Mouse (Mus musculus) gastrocnemius, adult 2 months (tissue): ENCODE results near the gene Rad23b. TPM values are rescaled to one million over a fixed set of nuclear protein-coding genes. Genes with fewer than 3 reads are reported as not detected.

Source experiments
- DNase-seq: peaks from one replicate; pipeline ENCODE4 v3.0.0; 2022
- H3K27ac ChIP-seq: fragments of 200-600 bp; 2 replicates; pipeline ENCODE4 v1.8.1; 2022; ENCODE audit warnings: mild to moderate bottlenecking
- H3K4me3 ChIP-seq: fragments of 200-600 bp; 2 replicates; pipeline ENCODE4 v1.8.1; 2022; ENCODE audit warnings: mild to moderate bottlenecking, moderate library complexity
- CTCF ChIP-seq: fragments of 200-600 bp; IDR thresholded peaks from 2 replicates; pipeline ENCODE4 v1.8.1; 2022; ENCODE audit warnings: antibody characterized with exemption, mild to moderate bottlenecking, moderate library complexity
- intact Hi-C: fragments of 180-260 bp; cut with DNase I; formaldehyde crosslinking; loops from one replicate; pipeline ENCODE4 v1.15.1; 2025
- total RNA-seq, 2 experiments: library from RNA; stranded (reverse); gene quantifications; 2 replicates each; pipeline ENCODE4 v1.2.3; 2021

Rad23b gene
- total RNA-seq, 2 experiments from 2014 or later = 112 to 134 TPM

DNA sequence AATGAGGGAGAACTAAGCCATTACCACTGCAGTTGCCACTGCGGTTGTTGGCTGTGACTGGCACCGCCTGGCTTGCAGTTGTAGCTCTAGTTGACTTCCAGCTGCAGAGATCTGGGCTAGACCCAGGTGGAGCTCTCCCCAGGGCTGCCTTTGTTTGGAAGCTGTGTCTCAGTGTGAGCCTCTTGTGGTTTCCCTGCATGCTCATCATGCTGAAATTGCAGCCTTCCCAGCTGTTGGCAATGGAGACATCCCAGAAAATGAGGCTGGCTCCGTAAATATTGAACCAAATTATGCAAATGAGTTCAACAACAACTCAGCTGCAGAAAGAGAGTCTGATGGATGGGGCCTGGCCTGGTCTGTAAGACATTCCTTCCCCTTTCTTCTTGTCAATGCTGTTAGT, 66.0 kb downstream of the Rad23b start:
- peak; percentile 27 for DNase-seq
- no peak for TF ChIP-seq CTCF
- Histone ChIP-seq H3K27ac (no peak overlapping the region), H3K4me3 (no peak overlapping the region)
- intact Hi-C loops = no loop called here

DNA sequence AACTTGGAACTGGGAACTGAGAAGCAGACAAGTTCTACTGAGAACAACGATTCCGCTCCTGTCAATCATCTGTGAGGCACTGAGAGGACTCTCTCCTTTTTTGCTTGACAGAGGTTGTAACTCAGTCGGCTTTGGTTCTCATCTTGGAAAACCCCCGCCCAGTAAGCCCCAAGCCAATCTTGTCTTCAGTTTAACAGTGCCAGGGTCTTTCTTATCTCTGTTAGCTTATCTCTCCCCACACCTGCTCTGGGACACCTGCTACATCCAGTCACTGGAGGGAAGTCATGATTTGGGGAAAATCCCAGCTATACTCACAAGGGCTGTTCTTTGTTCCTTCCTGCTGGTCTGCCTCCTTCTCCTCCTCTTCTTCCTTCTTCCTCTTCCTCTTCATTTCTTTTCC, 76.4 kb downstream of the Rad23b start:
- intact Hi-C loops = no loop called here
- Histone ChIP-seq H3K27ac (no peak overlapping the region), H3K4me3 (no peak overlapping the region)
- no peak for TF ChIP-seq CTCF
- DNase-seq = no peak

Other genes starting within 250 kb of the Rad23b start
- gene Klf4, start 182.4 kb downstream of the Rad23b start, total RNA-seq = 10 to 100 TPM in 1 of 2 experiments, 1 to 10 TPM in 1; 8.4 to 40.0 TPM